In genomic region chr19:4261038-4261698, GRCm38 (mm10) we compare ENCODE assay signal across 12 mouse cellular contexts. TPM values are rescaled to one million over a fixed set of nuclear protein-coding genes. Genes with fewer than 3 reads are reported as not detected.
A peak's percentile ranks its signal among the peaks of the same experiment; 100 is the strongest.
DNase-seq lines count a peak whose midpoint lies in the region; ATAC-seq lines count a peak whose summit lies in the region.
"Had no signal": no experiment of that assay in that cellular context is flagged by ENCODE, and none has a peak within 500 bp of the region (broad histone marks: within the 10 kb centered on the region; RNA-seq: fewer than 3 reads in every experiment).

No protein-coding gene starts in this region.

- no peaks in the 10 kb centered on the region for H3K27me3 ChIP-seq in hindbrain, embryonic 13.5 days
- H3K27me3 ChIP-seq in hindbrain, embryonic 10.5 days (ENCODE audit: insufficient read depth, poor library complexity, severe bottlenecking), result peaks cover 13% of the 10 kb centered on the region
- H3K27me3 ChIP-seq: neural tube, embryonic 15.5 days had no signal

- WGBS in hindbrain, embryonic 13.5 days, result 62% methylated on average over 8 of the region's 8 CpGs
- 59% methylated on average over 8 of the region's 8 CpGs for WGBS in hindbrain, embryonic 10.5 days

- peak overlapping the region; percentile 49; the same call in 1 of the 2 replicates for H3K9ac ChIP-seq in hindbrain, embryonic 13.5 days
- H3K9ac ChIP-seq: heart, embryonic 13.5 days; neural tube, embryonic 15.5 days had no signal

- no peak overlapping the region for H3K27ac ChIP-seq in hindbrain, embryonic 13.5 days
- H3K27ac ChIP-seq in hindbrain, embryonic 10.5 days, result no peak overlapping the region
- H3K27ac ChIP-seq: heart, embryonic 13.5 days; neural tube, embryonic 15.5 days had no signal

- H3K4me2 ChIP-seq in hindbrain, embryonic 13.5 days, result no peak overlapping the region
- H3K4me2 ChIP-seq: heart, embryonic 13.5 days; neural tube, embryonic 15.5 days had no signal

- 0 out of 2 replicates have a peak, but pooled peaks cover 3% of the 10 kb centered on the region for H3K36me3 ChIP-seq in hindbrain, embryonic 13.5 days
- H3K36me3 ChIP-seq in hindbrain, embryonic 10.5 days, result no peaks in the 10 kb centered on the region
- H3K36me3 ChIP-seq: heart, embryonic 13.5 days; neural tube, embryonic 15.5 days had no signal

- ATAC-seq in hindbrain, embryonic 13.5 days (ENCODE audit: low FRiP score), result no peak
- ATAC-seq in megakaryocyte progenitor cell, adult 5-6 weeks (replicated peaks; ENCODE audit: poor library complexity), result peak; percentile 37; the same call in 1 of the 2 replicates
- no peak; the same call in 1 of the 2 replicates for ATAC-seq in granulocyte monocyte progenitor cell, adult 5-6 weeks (replicated peaks; ENCODE audit: poor library complexity, severe bottlenecking)

- no peak overlapping the region for H3K4me3 ChIP-seq in hindbrain, embryonic 13.5 days
- H3K4me3 ChIP-seq in hindbrain, embryonic 10.5 days, result no peak overlapping the region
- H3K4me3 ChIP-seq: heart, embryonic 13.5 days; neural tube, embryonic 15.5 days had no signal

- H3K4me1 ChIP-seq in hindbrain, embryonic 13.5 days (replicated peaks), result peaks cover 11% of the 10 kb centered on the region
- H3K4me1 ChIP-seq in hindbrain, embryonic 10.5 days (replicated peaks), result peaks cover 13% of the 10 kb centered on the region

- no peak for DNase-seq in hindbrain, embryonic 10.5 days (ENCODE audit: low spot score)
- peak; percentile 56 for DNase-seq in 3T3-L1 (ENCODE audit: low read depth, low spot score)
- peak; percentile 45 for DNase-seq in R1 (ENCODE audit: low read depth, low spot score)
- DNase-seq in layer of hippocampus, adult 8-10 months (ENCODE audit: low spot score in 2 of 2), result no peak
- DNase-seq in heart, postnatal 4 days, result no peak

- no peaks in the 10 kb centered on the region for H3K9me3 ChIP-seq in hindbrain, embryonic 13.5 days
- H3K9me3 ChIP-seq in hindbrain, embryonic 10.5 days, result no peaks in the 10 kb centered on the region
- H3K9me3 ChIP-seq: heart, embryonic 13.5 days; neural tube, embryonic 15.5 days had no signal

RNA-seq across cellular contexts. Expression of gene Ssh3, which starts 7.8 kb away (rescaled TPM):
- 10.4 and 10.6 TPM in 2 replicates for polyA plus RNA-seq in hindbrain, embryonic 13.5 days (2015; fragmentation: Nextera tagmentation; extraction: Ambion mirVana)
- 4.0 and 5.9 TPM in 2 replicates for polyA plus RNA-seq in hindbrain, embryonic 10.5 days (2016; fragmentation: Nextera tagmentation; extraction: Ambion mirVana)
- total RNA-seq in megakaryocyte progenitor cell, adult 5-6 weeks (2015), result 6.2 and 7.5 TPM in 2 replicates
- total RNA-seq in megakaryocyte progenitor cell, adult 5-6 weeks (2017), result 8.1 and 9.7 TPM in 2 replicates
- 17.7 and 25.9 TPM in 2 replicates for total RNA-seq in granulocyte monocyte progenitor cell, adult 5-6 weeks (2014; fragmentation: Nextera tagmentation)
- 10.8 and 22.0 TPM in 2 replicates for total RNA-seq in granulocyte monocyte progenitor cell, adult 5-6 weeks (2017)
- total RNA-seq in layer of hippocampus, adult 8-10 months (2022), result 10 to 100 TPM; 64.8 to 79.5 (median 68.0) TPM
- total RNA-seq in heart, postnatal 4 days (2021), result 1 to 10 TPM; 8.4 to 9.0 TPM

RNA-seq across cellular contexts. Expression of gene Ankrd13d, which starts 21.8 kb away (rescaled TPM):
- polyA plus RNA-seq in hindbrain, embryonic 13.5 days (2015; fragmentation: Nextera tagmentation; extraction: Ambion mirVana), result 29.9 and 33.1 TPM in 2 replicates
- polyA plus RNA-seq in hindbrain, embryonic 10.5 days (2016; fragmentation: Nextera tagmentation; extraction: Ambion mirVana), result 9.9 and 14.4 TPM in 2 replicates
- 1.7 and 3.8 TPM in 2 replicates for total RNA-seq in megakaryocyte progenitor cell, adult 5-6 weeks (2015)
- 1.9 and 5.7 TPM in 2 replicates for total RNA-seq in megakaryocyte progenitor cell, adult 5-6 weeks (2017)
- total RNA-seq in granulocyte monocyte progenitor cell, adult 5-6 weeks (2014; fragmentation: Nextera tagmentation), result 6.8 and 7.2 TPM in 2 replicates
- 1.6 and 3.9 TPM in 2 replicates for total RNA-seq in granulocyte monocyte progenitor cell, adult 5-6 weeks (2017)
- 10 to 100 TPM; 60.3 to 77.2 (median 67.3) TPM for total RNA-seq in layer of hippocampus, adult 8-10 months (2022)
- total RNA-seq in heart, postnatal 4 days (2021), result 1 to 10 TPM; 1.1 to 1.3 TPM

RNA-seq across cellular contexts. Expression of gene Pold4, which starts 29.5 kb away (rescaled TPM):
- polyA plus RNA-seq in hindbrain, embryonic 13.5 days (2015; fragmentation: Nextera tagmentation; extraction: Ambion mirVana), result 19.7 and 20.2 TPM in 2 replicates
- 17.5 and 19.7 TPM in 2 replicates for polyA plus RNA-seq in hindbrain, embryonic 10.5 days (2016; fragmentation: Nextera tagmentation; extraction: Ambion mirVana)
- total RNA-seq in megakaryocyte progenitor cell, adult 5-6 weeks (2015), result 53.6 and 55.0 TPM in 2 replicates
- total RNA-seq in megakaryocyte progenitor cell, adult 5-6 weeks (2017), result 60.4 and 67.8 TPM in 2 replicates
- total RNA-seq in granulocyte monocyte progenitor cell, adult 5-6 weeks (2014; fragmentation: Nextera tagmentation), result 68.6 and 117 TPM in 2 replicates
- total RNA-seq in granulocyte monocyte progenitor cell, adult 5-6 weeks (2017), result 69.5 and 92.0 TPM in 2 replicates
- 10 to 100 TPM; 13.3 to 25.1 (median 18.5) TPM for total RNA-seq in layer of hippocampus, adult 8-10 months (2022)
- total RNA-seq in heart, postnatal 4 days (2021), result 10 to 100 TPM; 11.0 to 11.2 TPM

RNA-seq across cellular contexts. Expression of gene Grk2, which starts 44.9 kb away (rescaled TPM):
- 19.6 and 20.0 TPM in 2 replicates for polyA plus RNA-seq in hindbrain, embryonic 13.5 days (2015; fragmentation: Nextera tagmentation; extraction: Ambion mirVana)
- 14.8 and 16.7 TPM in 2 replicates for polyA plus RNA-seq in hindbrain, embryonic 10.5 days (2016; fragmentation: Nextera tagmentation; extraction: Ambion mirVana)
- total RNA-seq in megakaryocyte progenitor cell, adult 5-6 weeks (2015), result 149 and 172 TPM in 2 replicates
- total RNA-seq in megakaryocyte progenitor cell, adult 5-6 weeks (2017), result 207 and 336 TPM in 2 replicates
- 179 and 198 TPM in 2 replicates for total RNA-seq in granulocyte monocyte progenitor cell, adult 5-6 weeks (2014; fragmentation: Nextera tagmentation)
- total RNA-seq in granulocyte monocyte progenitor cell, adult 5-6 weeks (2017), result 133 and 181 TPM in 2 replicates
- 100 to 1,000 TPM; 174 to 191 (median 186) TPM for total RNA-seq in layer of hippocampus, adult 8-10 months (2022)
- total RNA-seq in heart, postnatal 4 days (2021), result 10 to 100 TPM; 46.2 to 54.0 TPM

RNA-seq across cellular contexts. Expression of gene AC109138.7, which starts 47.0 kb away (rescaled TPM):
- not detected in 2 replicates for polyA plus RNA-seq in hindbrain, embryonic 13.5 days (2015; fragmentation: Nextera tagmentation; extraction: Ambion mirVana)
- not detected in 2 replicates for polyA plus RNA-seq in hindbrain, embryonic 10.5 days (2016; fragmentation: Nextera tagmentation; extraction: Ambion mirVana)
- total RNA-seq in megakaryocyte progenitor cell, adult 5-6 weeks (2015), result not detected in 2 replicates
- not detected in 2 replicates for total RNA-seq in megakaryocyte progenitor cell, adult 5-6 weeks (2017)
- not detected in 2 replicates for total RNA-seq in granulocyte monocyte progenitor cell, adult 5-6 weeks (2014; fragmentation: Nextera tagmentation)
- not detected in 2 replicates for total RNA-seq in granulocyte monocyte progenitor cell, adult 5-6 weeks (2017)
- total RNA-seq in layer of hippocampus, adult 8-10 months (2022), result not detected
- not detected for total RNA-seq in heart, postnatal 4 days (2021)
- total RNA-seq: layer of hippocampus, postnatal 14 days had no signal
- polyA plus RNA-seq: heart, embryonic 13.5 days; lung, embryonic 16.5 days; neural tube, embryonic 15.5 days had no signal

Comparison
In these comparisons a context has a peak if more than half of its experiments do, and no peak if none do; other contexts are left out.
1. DNase-seq: peak in 3T3-L1 (single experiment) and R1 (single experiment); none in hindbrain, embryonic 10.5 days (single experiment), layer of hippocampus, adult 8-10 months (0 of 2) and heart, postnatal 4 days (single experiment).
2. RNA of gene Ankrd13d, which starts 21.8 kb away (total RNA-seq): 60.3 to 77.2 TPM in layer of hippocampus, adult 8-10 months; 1.6 to 7.2 TPM in granulocyte monocyte progenitor cell, adult 5-6 weeks, 1.7 to 5.7 TPM in megakaryocyte progenitor cell, adult 5-6 weeks and 1.1 to 1.3 TPM in heart, postnatal 4 days; every median in the first group is over 4 times any median in the second.